Mouse (Mus musculus) heart, adult 18-20 months (tissue): Measurements from ENCODE around the gene Slc7a10. TPM values are rescaled to one million over a fixed set of nuclear protein-coding genes. Genes with fewer than 3 reads are reported as not detected.
"Not testable (repeated sequence)": the region's sequence is repeated elsewhere in the genome, so short reads cannot be mapped to it uniquely, and the experiment has no call there.

Experiments used
- DNase-seq, 2 experiments: peaks; one replicate each; pipeline ENCODE4 v3.0.0; 2021 to 2022; ENCODE audit warnings: mixed read lengths in 1 of 2
- total RNA-seq, 2 experiments: library from RNA; stranded (reverse); gene quantifications; 2 replicates each; pipeline ENCODE4 v1.2.3; 2021

The Slc7a10 gene
- total RNA-seq, 2 experiments from 2014 or later: 0.35 to 1.1 TPM

DNA sequence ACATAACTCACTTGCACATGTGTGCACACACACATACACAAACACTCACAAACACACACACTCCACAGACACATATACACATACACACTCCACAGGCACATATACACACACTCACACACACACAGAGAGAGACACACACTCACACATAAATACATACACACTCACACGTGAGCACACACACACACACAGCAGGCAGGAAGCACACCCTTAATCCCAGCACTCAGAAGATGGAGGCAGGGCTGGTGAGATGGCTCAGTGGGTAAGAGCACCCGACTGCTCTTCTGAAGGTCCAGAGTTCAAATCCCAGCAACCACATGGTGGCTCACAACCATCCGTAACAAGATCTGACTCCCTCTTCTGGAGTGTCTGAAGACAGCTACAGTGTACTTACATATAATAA, 51.8 kb downstream of the Slc7a10 start:
- not testable (repeated sequence) for DNase-seq

Other genes with a start within 250 kb of the Slc7a10 start
- 10 to 100 TPM; 25.4 to 25.5 TPM for gene Cebpg, start 129.8 kb upstream of the Slc7a10 start, total RNA-seq
- 10 to 100 TPM in 1 of 2 experiments, 1 to 10 TPM in 1; 8.0 to 22.5 TPM for gene Cebpa, start 67.1 kb upstream of the Slc7a10 start, total RNA-seq
- gene Lrp3, start 29.1 kb downstream of the Slc7a10 start, total RNA-seq: 1 to 10 TPM; 7.4 to 9.4 TPM
- 10 to 100 TPM; 11.5 to 11.7 TPM for gene Gpatch1, start 132.1 kb downstream of the Slc7a10 start, total RNA-seq
- 1 to 10 TPM; 3.6 to 4.8 TPM for gene Rhpn2, start 147.8 kb downstream of the Slc7a10 start, total RNA-seq
- 1 to 10 TPM; 1.4 to 1.8 TPM for gene Faap24, start 210.5 kb downstream of the Slc7a10 start, total RNA-seq
- 10 to 100 TPM; 11.1 to 11.5 TPM for gene Cep89, start 210.7 kb downstream of the Slc7a10 start, total RNA-seq